Mouse (Mus musculus) MEL (cell line): ENCODE data around the gene Naga. TPM values are rescaled to one million over a fixed set of nuclear protein-coding genes. Genes with fewer than 3 reads are reported as not detected.
A peak's percentile ranks its signal among the peaks of the same experiment; 100 is the strongest.
"Not testable (repeated sequence)": the region's sequence is repeated elsewhere in the genome, so short reads cannot be mapped to it uniquely, and the experiment has no call there.

Experiments
- DNase-seq: peaks from one replicate; pipeline ENCODE4 v3.0.0; 2011; ENCODE audit warnings: low read depth, low spot score
- H3K27ac ChIP-seq: 2 replicates; pipeline ENCODE4 v1.5.1; 2012; ENCODE audit warnings: low read depth, mild to moderate bottlenecking, control low read depth, low read length, moderate library complexity; ENCODE audit not compliant: control insufficient read depth
- H3K27me3 ChIP-seq, 2 experiments: fragments of 150-350 bp in 1 of 2; sonication (generic) in 1 of 2; 2 replicates each; pipeline ENCODE4 v1.6.1; 2012; ENCODE audit warnings: low read length in 2 of 2, mild to moderate bottlenecking in 2 of 2, improper control_type of control experiment in 1 of 2, moderate library complexity in 1 of 2; ENCODE audit not compliant: insufficient read depth in 2 of 2, control insufficient read depth in 1 of 2
- H3K36me3 ChIP-seq, 2 experiments: 2 replicates each; pipeline ENCODE4 v1.6.1; 2012 to 2014; ENCODE audit warnings: low read length in 2 of 2, improper control_type of control experiment in 1 of 2, inconsistent platforms in 1 of 2, mild to moderate bottlenecking in 1 of 2; ENCODE audit not compliant: insufficient read depth in 2 of 2, control insufficient read depth in 1 of 2
- H3K4me1 ChIP-seq, 2 experiments: fragments of 150-350 bp in 1 of 2; sonication (generic) in 1 of 2; 2 replicates each; pipeline ENCODE4 v1.6.1; 2012; ENCODE audit warnings: low read length in 2 of 2, improper control_type of control experiment in 1 of 2, mild to moderate bottlenecking in 1 of 2; ENCODE audit not compliant: insufficient read depth in 2 of 2, control insufficient read depth in 1 of 2
- H3K4me3 ChIP-seq, 2 experiments: fragments of 150-350 bp in 1 of 2; sonication (generic) in 1 of 2; 2 replicates each; pipeline ENCODE4 v1.5.1; 2012; ENCODE audit warnings: low read depth in 2 of 2, low read length in 2 of 2, mild to moderate bottlenecking in 2 of 2, moderate library complexity in 2 of 2, control low read depth in 1 of 2, improper control_type of control experiment in 1 of 2; ENCODE audit not compliant: control insufficient read depth in 1 of 2, insufficient read depth in 1 of 2
- H3K79me2 ChIP-seq: 2 replicates; pipeline ENCODE4 v1.6.1; 2012; ENCODE audit warnings: mild to moderate bottlenecking, low read length, moderate library complexity; ENCODE audit not compliant: control insufficient read depth, poor library complexity, insufficient read depth
- H3K9ac ChIP-seq: 2 replicates; pipeline ENCODE4 v1.6.1; 2012; ENCODE audit warnings: low read depth, mild to moderate bottlenecking, control low read depth, low read length, moderate library complexity; ENCODE audit not compliant: control insufficient read depth, poor library complexity, severe bottlenecking
- H3K9me3 ChIP-seq: fragments of 150-350 bp; sonication (generic); replicated peaks from 2 replicates; pipeline ENCODE4 v1.6.1; 2012; ENCODE audit warnings: mild to moderate bottlenecking, low read length, improper control_type of control experiment, moderate library complexity; ENCODE audit not compliant: insufficient read depth
- CTCF ChIP-seq, 3 experiments: IDR thresholded peaks in 2 of 3; conservative IDR thresholded peaks in 1 of 3; 2 replicates each; pipeline ENCODE4 v1.5.1; 2011 to 2012; ENCODE audit warnings: low read length in 3 of 3, low read depth in 2 of 3, mild to moderate bottlenecking in 2 of 3, improper control_type of control experiment in 1 of 3, inconsistent platforms in 1 of 3, mixed read lengths in 1 of 3, moderate library complexity in 1 of 3; ENCODE audit not compliant: control insufficient read depth in 1 of 3, insufficient read depth in 1 of 3, poor library complexity in 1 of 3, severe bottlenecking in 1 of 3
- ELF1 ChIP-seq: IDR thresholded peaks from 2 replicates; pipeline ENCODE4 v1.6.1; 2014; ENCODE audit warnings: low read depth, mild to moderate bottlenecking, inconsistent platforms, low read length, improper control_type of control experiment, moderate library complexity
- EP300 ChIP-seq, 2 experiments: IDR thresholded peaks; 2 replicates each; pipeline ENCODE4 v1.6.1; 2011; ENCODE audit warnings: improper control_type of control experiment in 2 of 2, low read length in 2 of 2, low read depth in 1 of 2, mild to moderate bottlenecking in 1 of 2
- ETS1 ChIP-seq: IDR thresholded peaks from 2 replicates; pipeline ENCODE4 v1.6.1; 2012; ENCODE audit warnings: low read depth, mild to moderate bottlenecking, inconsistent platforms, low read length, improper control_type of control experiment, moderate library complexity
- GABPA ChIP-seq: IDR thresholded peaks from 2 replicates; pipeline ENCODE4 v1.6.1; 2012; ENCODE audit warnings: low read depth, mild to moderate bottlenecking, inconsistent platforms, low read length, improper control_type of control experiment, moderate library complexity
- GATA1 ChIP-seq: IDR thresholded peaks from 2 replicates; pipeline ENCODE4 v1.6.1; 2011; ENCODE audit warnings: low read depth, low read length, improper control_type of control experiment
- HCFC1 ChIP-seq: IDR thresholded peaks from 2 replicates; pipeline ENCODE4 v1.6.1; 2012; ENCODE audit warnings: low read depth, mild to moderate bottlenecking, inconsistent platforms, low read length, improper control_type of control experiment, moderate library complexity
- JUND ChIP-seq: IDR thresholded peaks from 2 replicates; pipeline ENCODE4 v1.6.1; 2011; ENCODE audit warnings: low read depth, mild to moderate bottlenecking, improper control_type of control experiment, low read length
- MAX ChIP-seq: IDR thresholded peaks from 2 replicates; pipeline ENCODE4 v1.6.1; 2011; ENCODE audit warnings: low read length, improper control_type of control experiment
- MXI1 ChIP-seq: IDR thresholded peaks from 2 replicates; pipeline ENCODE4 v1.6.1; 2011; ENCODE audit warnings: mild to moderate bottlenecking, low read depth, low read length, improper control_type of control experiment
- MYC ChIP-seq: IDR thresholded peaks from 2 replicates; pipeline ENCODE4 v1.6.1; 2011; ENCODE audit warnings: low read depth, mild to moderate bottlenecking, low read length, improper control_type of control experiment, moderate library complexity
- NRF1 ChIP-seq: IDR thresholded peaks from 2 replicates; pipeline ENCODE4 v1.6.1; 2014; ENCODE audit warnings: low read depth, mild to moderate bottlenecking, inconsistent platforms, low read length, improper control_type of control experiment, moderate library complexity; ENCODE audit not compliant: poor library complexity, insufficient read depth, severe bottlenecking
- POLR2AphosphoS2 ChIP-seq: IDR thresholded peaks from 2 replicates; pipeline ENCODE4 v1.6.1; 2011; ENCODE audit warnings: low read length, improper control_type of control experiment
- RAD21 ChIP-seq: IDR thresholded peaks from 2 replicates; pipeline ENCODE4 v1.6.1; 2011; ENCODE audit warnings: mild to moderate bottlenecking, low read depth, low read length, improper control_type of control experiment
- SMC3 ChIP-seq: IDR thresholded peaks from 2 replicates; pipeline ENCODE4 v1.6.1; 2011; ENCODE audit warnings: low read depth, low read length, improper control_type of control experiment
- TAL1 ChIP-seq: IDR thresholded peaks from 2 replicates; pipeline ENCODE4 v1.6.1; 2012; ENCODE audit warnings: mild to moderate bottlenecking, inconsistent platforms, low read length, moderate library complexity, mixed read lengths
- TCF12 ChIP-seq: IDR thresholded peaks from 2 replicates; pipeline ENCODE4 v1.6.1; 2014; ENCODE audit warnings: low read depth, mild to moderate bottlenecking, inconsistent platforms, low read length, improper control_type of control experiment, moderate library complexity
- UBTF ChIP-seq: IDR thresholded peaks from 2 replicates; pipeline ENCODE4 v1.6.1; 2012; ENCODE audit warnings: low read depth, mild to moderate bottlenecking, inconsistent platforms, low read length, improper control_type of control experiment, moderate library complexity, borderline replicate concordance; ENCODE audit not compliant: insufficient read depth
- USF1 ChIP-seq: IDR thresholded peaks from 2 replicates; pipeline ENCODE4 v1.6.1; 2014; ENCODE audit warnings: low read depth, mild to moderate bottlenecking, inconsistent platforms, low read length, improper control_type of control experiment, moderate library complexity
- USF2 ChIP-seq, 2 experiments: IDR thresholded peaks; 2 replicates each; pipeline ENCODE4 v1.6.1; 2011 to 2012; ENCODE audit warnings: improper control_type of control experiment in 2 of 2, low read length in 2 of 2, borderline replicate concordance in 1 of 2, inconsistent platforms in 1 of 2, low read depth in 1 of 2, mild to moderate bottlenecking in 1 of 2; ENCODE audit not compliant: insufficient read depth in 1 of 2
- ZC3H11A ChIP-seq: IDR thresholded peaks from 2 replicates; pipeline ENCODE4 v1.6.1; 2012; ENCODE audit warnings: low read depth, mild to moderate bottlenecking, inconsistent platforms, low read length, improper control_type of control experiment
- ZMIZ1 ChIP-seq: IDR thresholded peaks from 2 replicates; pipeline ENCODE4 v1.6.1; 2012; ENCODE audit warnings: low read depth, mild to moderate bottlenecking, inconsistent platforms, low read length, improper control_type of control experiment, moderate library complexity
- ZNF384 ChIP-seq: IDR thresholded peaks from 2 replicates; pipeline ENCODE4 v1.6.1; 2012; ENCODE audit warnings: low read depth, mild to moderate bottlenecking, inconsistent platforms, low read length, improper control_type of control experiment
- polyA plus RNA-seq, 2 experiments: library from polyadenylated mRNA; stranded (reverse) in 1 of 2; unstranded in 1 of 2; fragments of >175 nt in 1 of 2; fragments of >200 nt in 1 of 2; gene quantifications; 2 replicates each; pipeline versions ENCODE4 v1.2.1 to v1.2.4; 2012; ENCODE audit warnings: low replicate concordance in 2 of 2, low read depth in 1 of 2; ENCODE audit not compliant: insufficient read length in 2 of 2, insufficient read depth in 1 of 2, missing spikeins in 1 of 2
- total RNA-seq: library from RNA; depleted of rRNA; stranded (reverse); fragments of 300-350 nt; gene quantifications from 2 replicates; pipeline ENCODE4 v1.2.3, GENCODE M21; 2012

Gene Naga
- total and polyA plus RNA-seq, 3 experiments = 26.4 to 59.5 TPM; not detected in 1

GRCm38 (mm10) chr15:82363801-82364200 lies 25.1 kb upstream of the Naga start:
- not testable (repeated sequence) for DNase-seq, H3K27me3 ChIP-seq, H3K27ac ChIP-seq, H3K9ac ChIP-seq, H3K79me2 ChIP-seq, H3K9me3 ChIP-seq, H3K36me3 ChIP-seq, H3K4me3 ChIP-seq
- H3K4me1 ChIP-seq = peaks cover 8 to 13% of the 10 kb centered on the region in 2 experiments

- Histone ChIP-seq H3K27ac (no peak overlapping the region), H3K9me3 (no peaks in the 10 kb centered on the region), H3K4me3 (no peak overlapping the region), H3K27me3 (no peaks in the 10 kb centered on the region), H3K9ac (no peak overlapping the region), H3K79me2 (no peaks in the 10 kb centered on the region)
- DNase-seq = no peak
- no peak for TF ChIP-seq NRF1
- TF ChIP-seq USF1 = no peak
- no peak for TF ChIP-seq HCFC1
- no peak for TF ChIP-seq GATA1
- no peak for TF ChIP-seq MAX
- TF ChIP-seq GABPA = no peak
- no peak for TF ChIP-seq ELF1
- TF ChIP-seq ZMIZ1 = no peak
- TF ChIP-seq ETS1 = no peak
- no peak for TF ChIP-seq UBTF
- TF ChIP-seq MYC = no peak
- TF ChIP-seq MXI1 = no peak
- TF ChIP-seq, all 39 proteins: peak for 0
- Histone ChIP-seq H3K4me1 (peaks cover 8 to 13% of the 10 kb centered on the region in 2 experiments), H3K36me3 (peaks cover 0 to 3% of the 10 kb centered on the region in 2 experiments; a peak in 2 of 4 replicates)
These were observed 23.5 kb upstream of the Naga start for GRCm38 (mm10) chr15:82362234-82362633.

GRCm38 (mm10) chr15:82361459-82362018 lies 22.8 kb upstream of the Naga start:
- Histone ChIP-seq H3K79me2 (no peaks in the 10 kb centered on the region), H3K4me1 (peaks cover 8 to 13% of the 10 kb centered on the region in 2 experiments), H3K27ac (no peak overlapping the region), H3K4me3 (no peak overlapping the region), H3K36me3 (peaks cover 0 to 3% of the 10 kb centered on the region in 2 experiments; a peak in 2 of 4 replicates), H3K27me3 (no peaks in the 10 kb centered on the region), H3K9me3 (no peaks in the 10 kb centered on the region), H3K9ac (no peak overlapping the region)
- TF ChIP-seq ZNF384 = no peak
- no peak for TF ChIP-seq GABPA
- no peak for TF ChIP-seq USF2 (IDR thresholded peaks at IDR 0.05; ENCODE audit: borderline replicate concordance in 1 of 2, insufficient read depth in 1 of 2, low read depth in 1 of 2, low read length in 2 of 2)
- peak; percentile 31 for TF ChIP-seq RAD21
- peak; percentile 21; the same call in 1 of the 2 replicates for TF ChIP-seq ELF1
- no peak for TF ChIP-seq NRF1
- peak in 2 of 3 experiments; percentile 25 to 27; a peak in 3 of 6 replicates for TF ChIP-seq CTCF (IDR thresholded peaks at IDR 0.05 in 2 of 3, conservative IDR thresholded peaks at IDR 0.05 in 1 of 3; ENCODE audit: control insufficient read depth in 1 of 3, insufficient read depth in 1 of 3, low read depth in 2 of 3, low read length in 3 of 3, poor library complexity in 1 of 3, severe bottlenecking in 1 of 3)
- no peak for TF ChIP-seq TCF12
- TF ChIP-seq EP300 (IDR thresholded peaks at IDR 0.05; ENCODE audit: low read depth in 1 of 2, low read length in 2 of 2) = no peak
- TF ChIP-seq HCFC1 = no peak
- no peak for TF ChIP-seq POLR2AphosphoS2
- TF ChIP-seq UBTF = no peak
- TF ChIP-seq JUND = no peak
- peak; percentile 26 for TF ChIP-seq ZC3H11A
- TF ChIP-seq SMC3 = no peak
- no peak for TF ChIP-seq TAL1
- peak; percentile 43 for DNase-seq
